Mouse (Mus musculus) liver, embryonic 11.5 days (tissue): ENCODE results near the gene Ncor1. TPM values are rescaled to one million over a fixed set of nuclear protein-coding genes. Genes with fewer than 3 reads are reported as not detected.
"Not testable (repeated sequence)": the region's sequence is repeated elsewhere in the genome, so short reads cannot be mapped to it uniquely, and the experiment has no call there.

Experiments
- ATAC-seq: fragments of 200-750 bp; cut with Nextera tagmentation; replicated peaks from 2 replicates; pipeline ENCODE4 v1.8.0; 2017; ENCODE audit warnings: moderate number of reproducible peaks, mild to moderate bottlenecking, moderate TSS enrichment, moderate library complexity; ENCODE audit not compliant: low FRiP score
- DNase-seq: peaks from one replicate; pipeline ENCODE4 v3.0.0-alpha.2; 2017; ENCODE audit warnings: low spot score
- H3K27ac ChIP-seq: fragments of 300-500 bp; sonication (generic); 2 replicates; pipeline ENCODE4 v1.5.1; 2014; ENCODE audit warnings: mild to moderate bottlenecking, low read depth, low read length, control low read depth
- H3K27me3 ChIP-seq: fragments of 300-500 bp; sonication (generic); replicated peaks from 2 replicates; pipeline ENCODE4 v1.6.1; 2014; ENCODE audit warnings: low read length, mixed read lengths; ENCODE audit not compliant: control insufficient read depth, insufficient read depth
- H3K36me3 ChIP-seq: fragments of 300-500 bp; sonication (generic); 2 replicates; pipeline ENCODE4 v1.6.1; 2014; ENCODE audit warnings: mild to moderate bottlenecking, low read length, moderate library complexity, mixed read lengths; ENCODE audit not compliant: control insufficient read depth, insufficient read depth
- H3K4me1 ChIP-seq: fragments of 300-500 bp; sonication (generic); replicated peaks from 2 replicates; pipeline ENCODE4 v1.6.1; 2014; ENCODE audit warnings: low read length, mixed read lengths; ENCODE audit not compliant: control insufficient read depth, insufficient read depth
- H3K4me2 ChIP-seq: fragments of 300-500 bp; sonication (generic); 2 replicates; pipeline ENCODE4 v1.6.1; 2014; ENCODE audit warnings: mild to moderate bottlenecking, control low read depth, moderate library complexity
- H3K4me3 ChIP-seq: fragments of 300-500 bp; sonication (generic); 2 replicates; pipeline ENCODE4 v1.5.1; 2014; ENCODE audit warnings: low read depth, low read length, control low read depth
- H3K9ac ChIP-seq: fragments of 300-500 bp; sonication (generic); 2 replicates; pipeline ENCODE4 v1.6.1; 2014; ENCODE audit warnings: low read depth, low read length, control low read depth
- H3K9me3 ChIP-seq: fragments of 300-500 bp; sonication (generic); 2 replicates; pipeline ENCODE4 v1.6.1; 2016; ENCODE audit warnings: low read length, inconsistent platforms, mixed read lengths; ENCODE audit not compliant: control insufficient read depth
- WGBS: fragments of 180-500 bp; shearing (Covaris S2); extraction: QIAGEN DNeasy Blood & Tissue Kit; methylation state at CpG from one replicate; pipeline ENCODE4 v1.1.7; 2014; 5-methylcytosine and 5-hydroxymethylcytosine counted together
- polyA plus RNA-seq: library from polyadenylated mRNA; unstranded; fragments of >200 nt; fragmentation: Nextera tagmentation; extraction: Ambion mirVana; gene quantifications from 2 replicates; pipeline ENCODE4 v1.2.1, GENCODE M21; 2014

Gene Ncor1
- polyA plus RNA-seq, 1 experiment from 2014 or later = 144 TPM

- Histone ChIP-seq H3K36me3 (no peaks in the 10 kb centered on the region), H3K9me3 (no peaks in the 10 kb centered on the region), H3K9ac (no peak overlapping the region), H3K27me3 (no peaks in the 10 kb centered on the region), H3K4me2 (no peak overlapping the region), H3K4me3 (no peak overlapping the region), H3K27ac (no peak overlapping the region), H3K4me1 (peaks cover 4% of the 10 kb centered on the region; the same call in 1 of the 2 replicates)
- WGBS = 92% methylated on average over 10 of the region's 10 CpGs
- ATAC-seq = no peak
- no peak for DNase-seq
Measured at GRCm38 (mm10) chr11:62487540-62488350, 29.4 kb upstream of the Ncor1 start.

GRCm38 (mm10) chr11:62486949-62487348, 28.6 kb upstream of the Ncor1 start:
- Histone ChIP-seq H3K9me3 (no peaks in the 10 kb centered on the region), H3K27ac (no peak overlapping the region), H3K36me3 (no peaks in the 10 kb centered on the region), H3K4me1 (peaks cover 4% of the 10 kb centered on the region; the same call in 1 of the 2 replicates), H3K4me3 (no peak overlapping the region), H3K27me3 (no peaks in the 10 kb centered on the region), H3K4me2 (no peak overlapping the region), H3K9ac (no peak overlapping the region)
- WGBS = 87% methylated on average over 1 of the region's 1 CpGs
- DNase-seq (no peak), ATAC-seq (peak; percentile 61)

- no peaks in the 10 kb centered on the region for H3K36me3 ChIP-seq
- no peak for ATAC-seq
- no peak overlapping the region for H3K4me2 ChIP-seq
- H3K4me3 ChIP-seq = no peak overlapping the region
- H3K9ac ChIP-seq = no peak overlapping the region
- no peaks in the 10 kb centered on the region for H3K9me3 ChIP-seq
- no peaks in the 10 kb centered on the region for H3K4me1 ChIP-seq
- no peaks in the 10 kb centered on the region for H3K27me3 ChIP-seq
- no peak for DNase-seq
- no peak overlapping the region for H3K27ac ChIP-seq
- 82% methylated on average over 5 of the region's 5 CpGs for WGBS
Measured at GRCm38 (mm10) chr11:62479581-62479980, 21.2 kb upstream of the Ncor1 start.

DNA sequence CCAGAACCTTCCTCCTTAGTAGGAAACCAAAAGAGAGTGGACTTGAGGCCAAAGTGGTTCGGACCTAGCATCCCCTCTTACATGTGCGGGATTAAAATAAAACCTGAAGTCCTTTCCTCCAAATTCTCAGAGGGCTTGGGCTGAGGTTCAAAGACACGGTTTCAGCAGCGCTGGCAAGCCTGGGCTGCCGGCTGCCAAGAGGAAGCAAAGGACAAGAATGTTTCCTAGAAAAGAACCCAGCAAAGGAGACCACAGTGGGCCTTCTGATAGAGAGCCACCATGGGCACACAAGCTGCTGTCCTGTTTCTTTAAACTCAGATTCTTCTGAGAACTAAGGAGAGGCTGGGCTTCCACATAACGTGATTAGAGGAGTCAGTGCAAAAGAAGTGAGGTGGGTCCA, 20.6 kb upstream of the Ncor1 start:
- Histone ChIP-seq H3K27ac (no peak overlapping the region), H3K4me1 (no peaks in the 10 kb centered on the region), H3K4me2 (no peak overlapping the region), H3K9me3 (no peaks in the 10 kb centered on the region), H3K27me3 (no peaks in the 10 kb centered on the region), H3K9ac (no peak overlapping the region), H3K4me3 (no peak overlapping the region), H3K36me3 (no peaks in the 10 kb centered on the region)
- WGBS = 59% methylated on average over 6 of the region's 6 CpGs
- ATAC-seq (no peak), DNase-seq (no peak)

DNA sequence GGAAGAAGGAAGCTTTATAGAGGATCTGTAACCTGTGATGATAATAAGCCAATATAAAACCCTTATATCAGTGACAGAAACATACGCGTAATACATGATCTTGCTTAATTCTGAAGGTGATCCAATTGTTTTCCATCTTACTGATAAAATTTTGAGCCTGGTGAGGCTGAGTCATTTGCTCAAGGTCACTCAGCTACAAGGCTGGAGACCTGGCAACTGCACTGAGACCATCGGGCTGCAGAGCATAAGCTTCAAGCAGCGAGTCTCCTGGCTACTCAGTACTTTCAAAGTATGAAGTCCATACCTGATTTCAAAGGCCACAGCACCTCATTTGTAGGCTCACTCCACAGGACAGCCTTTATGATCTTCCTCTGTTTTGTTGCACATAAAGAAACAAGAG, 17.8 kb upstream of the Ncor1 start:
- no peak overlapping the region for H3K4me3 ChIP-seq
- H3K27ac ChIP-seq = no peak overlapping the region
- 93% methylated on average over 4 of the region's 4 CpGs for WGBS
- H3K36me3 ChIP-seq = no peaks in the 10 kb centered on the region
- H3K4me2 ChIP-seq = no peak overlapping the region
- DNase-seq = no peak
- H3K4me1 ChIP-seq = no peaks in the 10 kb centered on the region
- ATAC-seq = no peak
- H3K27me3 ChIP-seq = no peaks in the 10 kb centered on the region
- H3K9me3 ChIP-seq = no peaks in the 10 kb centered on the region
- H3K9ac ChIP-seq = no peak overlapping the region

DNA sequence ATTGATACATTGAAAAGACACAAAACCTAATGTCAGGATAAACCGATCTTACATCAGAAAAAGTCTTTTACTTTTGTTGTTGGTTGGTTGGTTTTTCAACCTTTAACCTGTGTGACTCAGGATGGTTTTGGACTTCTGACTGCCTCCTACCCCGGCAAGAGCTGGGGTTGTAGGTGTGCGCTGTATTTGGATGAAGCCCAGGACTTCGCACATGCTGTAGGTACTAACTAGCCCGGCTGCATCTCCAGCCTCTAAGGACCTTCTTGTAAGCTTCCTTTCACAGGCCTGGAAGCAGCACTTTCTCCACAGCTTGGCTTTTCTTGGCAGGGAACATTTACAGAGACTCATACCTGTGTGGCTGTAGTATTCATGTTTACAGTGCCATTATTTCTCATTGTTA, 15.2 kb upstream of the Ncor1 start:
- DNase-seq = no peak
- H3K9me3 ChIP-seq = no peaks in the 10 kb centered on the region
- WGBS = 92% methylated on average over 5 of the region's 5 CpGs
- H3K36me3 ChIP-seq = no peaks in the 10 kb centered on the region
- no peak overlapping the region for H3K4me2 ChIP-seq
- no peak overlapping the region for H3K9ac ChIP-seq
- H3K27ac ChIP-seq = no peak overlapping the region
- no peak for ATAC-seq
- H3K4me3 ChIP-seq = no peak overlapping the region
- H3K4me1 ChIP-seq = no peaks in the 10 kb centered on the region
- H3K27me3 ChIP-seq = no peaks in the 10 kb centered on the region

GRCm38 (mm10) chr11:62470451-62470850, 12.1 kb upstream of the Ncor1 start:
- no peak overlapping the region for H3K9ac ChIP-seq
- no peak overlapping the region for H3K27ac ChIP-seq
- H3K4me1 ChIP-seq = peaks cover 17% of the 10 kb centered on the region
- no peak for ATAC-seq
- H3K4me3 ChIP-seq = no peak overlapping the region
- H3K36me3 ChIP-seq = no peaks in the 10 kb centered on the region
- DNase-seq = no peak
- no peak overlapping the region for H3K4me2 ChIP-seq
- no peaks in the 10 kb centered on the region for H3K9me3 ChIP-seq
- no peaks in the 10 kb centered on the region for H3K27me3 ChIP-seq
- 88% methylated on average over 6 of the region's 6 CpGs for WGBS

DNA sequence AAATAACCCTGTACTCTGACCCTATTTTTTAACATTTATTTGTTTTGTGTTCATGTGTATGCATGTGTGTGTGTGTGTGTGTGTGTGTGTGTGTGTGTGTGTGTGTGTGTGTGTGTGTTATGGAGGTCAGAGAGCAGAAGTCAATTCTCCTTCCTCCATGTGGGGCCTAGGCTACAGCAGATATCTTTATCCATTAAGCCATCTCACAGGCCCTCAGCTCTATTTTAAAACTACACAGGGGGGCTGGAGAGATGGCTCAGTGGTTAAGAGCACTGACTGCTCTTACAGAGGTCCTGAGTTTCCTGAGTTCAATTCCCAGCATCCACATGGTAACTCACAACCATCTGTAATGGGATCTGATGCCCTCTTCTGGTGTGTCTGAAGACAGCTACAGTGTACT, 8.9 kb upstream of the Ncor1 start:
- DNase-seq, H3K9ac ChIP-seq, H3K27me3 ChIP-seq, H3K9me3 ChIP-seq, ATAC-seq, H3K4me3 ChIP-seq, H3K36me3 ChIP-seq, H3K4me2 ChIP-seq: not testable (repeated sequence)
- Histone ChIP-seq H3K27ac (peak overlapping the region; percentile 86), H3K4me1 (peaks cover 32% of the 10 kb centered on the region)

- H3K4me1 ChIP-seq = peaks cover 32% of the 10 kb centered on the region
- 47% methylated on average over 3 of the region's 3 CpGs for WGBS
- H3K36me3 ChIP-seq = no peaks in the 10 kb centered on the region
- H3K9ac ChIP-seq = peak overlapping the region; percentile 7; the same call in 1 of the 2 replicates
- DNase-seq (peak; percentile 40), ATAC-seq (peak; percentile 83)
- peak overlapping the region; percentile 35 for H3K4me2 ChIP-seq
- H3K4me3 ChIP-seq = no peak overlapping the region
- H3K27ac ChIP-seq = peak overlapping the region; percentile 86
- H3K9me3 ChIP-seq = no peaks in the 10 kb centered on the region
- no peaks in the 10 kb centered on the region for H3K27me3 ChIP-seq
Measured at GRCm38 (mm10) chr11:62466546-62466945, 8.2 kb upstream of the Ncor1 start.
